Mouse (Mus musculus) liver, adult 2 months (tissue): ENCODE measurements around the gene Ftl1.
A peak's percentile ranks its signal among the peaks of the same experiment; 100 is the strongest.
"Not testable (repeated sequence)": the region's sequence is repeated elsewhere in the genome, so short reads cannot be mapped to it uniquely, and the experiment has no call there.

Source experiments
- CTCF ChIP-seq: fragments of 200-500 bp; IDR thresholded peaks from 2 replicates; pipeline ENCODE4 v1.5.1; 2011; ENCODE audit warnings: low read depth, low read length, control low read depth
- POLR2A ChIP-seq: fragments of 200-500 bp; IDR thresholded peaks from 2 replicates; pipeline ENCODE4 v1.6.1; 2011; ENCODE audit warnings: low read length, control low read depth; ENCODE audit not compliant: insufficient read depth; ENCODE audit errors: extremely low read depth

DNA sequence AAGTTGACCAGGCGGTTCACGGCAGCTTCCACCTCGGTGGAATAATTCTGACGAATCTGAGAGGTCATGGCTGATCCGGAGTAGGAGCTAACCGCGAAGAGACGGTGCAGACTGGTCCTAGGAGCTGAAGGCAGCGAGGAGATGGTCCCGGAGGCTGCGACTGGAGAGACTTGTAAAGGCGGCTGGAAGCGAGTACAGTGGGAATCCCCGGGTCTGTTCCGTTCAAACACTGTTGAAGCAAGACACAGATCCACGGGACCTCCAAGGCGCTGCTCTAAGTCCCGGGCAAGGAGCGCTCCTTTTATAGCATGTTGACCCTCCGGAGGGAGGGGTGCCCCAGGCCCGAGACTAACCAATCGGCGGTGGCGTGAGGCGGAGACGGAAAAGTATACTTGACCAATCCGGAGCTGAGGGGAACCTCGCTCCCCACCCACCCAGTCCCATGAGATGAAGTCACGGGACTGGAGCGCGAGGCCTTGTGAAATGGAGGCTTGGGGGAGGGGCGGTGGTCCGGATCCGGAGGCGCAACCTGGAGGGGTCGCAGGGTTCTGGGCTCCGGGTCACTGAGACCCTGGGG, at the start of gene Ftl1:
- TF ChIP-seq POLR2A: peak; percentile 95
- not testable (repeated sequence) for TF ChIP-seq CTCF
